Mouse (Mus musculus) cerebellum, postnatal 4 days (tissue): ENCODE results near the gene Nhlh2.
A peak's percentile ranks its signal among the peaks of the same experiment; 100 is the strongest.

Experiments
- DNase-seq, 2 experiments: peaks; one replicate each; pipeline ENCODE4 v3.0.0; 2022; ENCODE audit warnings: low spot score in 2 of 2, mixed read lengths in 1 of 2

Nhlh2 gene

GRCm38 (mm10) chr3:102024981-102025451 is 15.1 kb downstream of the Nhlh2 start:
- no peak for DNase-seq

DNA sequence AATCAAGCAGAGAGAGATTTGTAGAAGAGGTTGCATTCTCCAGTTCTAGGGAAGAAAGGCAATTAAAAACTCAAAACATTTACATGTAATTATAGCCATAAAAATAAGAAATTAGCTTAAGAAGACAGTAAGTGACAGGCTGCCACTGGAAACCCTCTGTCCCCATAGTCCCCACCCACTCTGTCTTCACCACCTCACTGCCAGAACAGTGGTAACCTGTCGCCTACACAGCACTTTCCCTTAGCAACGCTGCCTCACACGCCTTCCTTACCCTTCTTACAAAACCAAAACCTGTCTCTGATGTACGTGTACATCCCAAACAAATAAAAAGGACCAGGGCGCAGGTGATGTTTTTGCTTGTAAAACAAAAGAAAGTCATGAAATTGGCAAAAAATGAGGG is 15.8 kb downstream of the Nhlh2 start:
- no peak for DNase-seq

DNA sequence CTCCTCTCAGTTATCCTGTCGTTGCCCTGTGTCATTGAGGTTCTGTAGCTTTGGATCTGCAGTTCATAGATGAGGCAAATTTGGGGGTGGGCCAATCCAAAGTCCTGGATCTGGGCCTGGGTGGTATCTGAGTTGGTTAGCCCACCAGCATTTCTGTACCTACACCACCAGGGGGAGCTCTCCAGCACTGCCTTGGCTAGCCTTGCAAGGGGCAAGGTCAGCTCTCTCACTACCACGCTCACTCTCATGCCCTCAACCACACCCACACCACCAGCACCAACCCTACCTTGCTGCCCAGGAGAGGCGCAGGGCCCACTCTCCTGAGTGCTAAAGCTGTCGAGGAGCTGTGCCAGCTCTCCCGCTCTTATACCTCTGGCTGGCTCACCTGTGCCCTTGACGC is 18.0 kb downstream of the Nhlh2 start:
- peak in 1 of 2 experiments; percentile 10 for DNase-seq

DNA sequence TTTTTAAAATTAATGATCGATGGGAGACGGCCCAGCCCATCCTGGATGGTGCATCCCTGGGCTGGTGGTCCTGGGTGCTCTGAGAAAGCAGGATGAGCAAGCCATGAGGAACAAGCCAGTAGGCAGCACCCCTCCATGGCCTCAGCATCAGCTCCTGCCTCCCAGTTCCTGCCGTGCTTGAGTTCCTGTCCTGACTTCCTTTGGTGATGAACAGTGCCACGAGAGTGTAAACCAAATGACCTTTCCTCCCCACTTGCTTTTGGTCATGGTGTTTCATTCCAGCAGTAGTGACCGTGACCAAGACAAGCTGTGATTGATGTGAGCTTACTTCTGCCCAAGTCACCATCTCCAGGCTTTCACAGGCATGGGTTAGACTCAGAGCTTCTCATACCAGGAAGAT is 27.9 kb downstream of the Nhlh2 start:
- no peak for DNase-seq

GRCm38 (mm10) chr3:102038608-102039007 is 28.7 kb downstream of the Nhlh2 start:
- no peak for DNase-seq

GRCm38 (mm10) chr3:102041632-102042031 is 31.8 kb downstream of the Nhlh2 start:
- DNase-seq = no peak

DNA sequence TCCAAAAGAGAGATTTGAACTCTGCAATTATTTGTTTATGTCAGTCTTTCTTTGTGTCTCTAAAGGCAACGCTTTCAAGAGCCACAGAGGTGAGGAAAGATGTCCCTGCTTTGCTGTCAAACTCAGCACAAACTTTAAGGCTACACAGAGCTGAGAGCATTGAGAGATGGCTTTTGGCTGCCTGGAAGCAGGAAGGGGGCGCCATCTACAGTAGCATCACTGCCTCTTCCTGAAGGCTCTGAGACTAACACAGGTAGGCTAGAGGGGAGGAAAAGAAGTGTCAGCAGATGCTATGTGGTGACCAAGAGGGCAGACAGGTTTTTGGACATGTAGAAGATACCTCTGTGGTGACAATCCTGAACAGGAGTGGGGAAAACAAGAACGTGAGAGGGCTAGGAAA is 35.2 kb downstream of the Nhlh2 start:
- DNase-seq = no peak

- DNase-seq = no peak
Measured at GRCm38 (mm10) chr3:102047532-102047931, 37.7 kb downstream of the Nhlh2 start.

GRCm38 (mm10) chr3:102049207-102050104 is 39.6 kb downstream of the Nhlh2 start:
- peak in 1 of 2 experiments; percentile 58 for DNase-seq

DNA sequence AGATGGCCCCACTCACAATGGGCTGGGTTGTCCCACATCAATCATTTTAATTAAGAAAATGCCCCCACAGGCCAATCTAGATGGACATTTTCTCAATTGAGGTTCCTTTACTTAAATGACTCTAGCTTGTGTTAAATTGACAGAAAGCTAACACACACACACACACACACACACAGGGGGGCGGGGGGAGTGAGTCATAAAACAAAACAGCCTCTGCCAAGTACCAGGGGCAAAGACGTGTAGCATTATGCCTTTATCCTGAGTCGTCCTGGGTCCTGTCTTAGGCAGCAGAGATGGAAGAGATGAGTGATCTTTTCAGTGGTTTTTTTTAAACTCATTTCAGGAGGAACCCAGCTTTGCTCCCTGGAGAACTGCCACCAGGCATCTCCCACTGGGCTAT is 42.2 kb downstream of the Nhlh2 start:
- DNase-seq = no peak

DNA sequence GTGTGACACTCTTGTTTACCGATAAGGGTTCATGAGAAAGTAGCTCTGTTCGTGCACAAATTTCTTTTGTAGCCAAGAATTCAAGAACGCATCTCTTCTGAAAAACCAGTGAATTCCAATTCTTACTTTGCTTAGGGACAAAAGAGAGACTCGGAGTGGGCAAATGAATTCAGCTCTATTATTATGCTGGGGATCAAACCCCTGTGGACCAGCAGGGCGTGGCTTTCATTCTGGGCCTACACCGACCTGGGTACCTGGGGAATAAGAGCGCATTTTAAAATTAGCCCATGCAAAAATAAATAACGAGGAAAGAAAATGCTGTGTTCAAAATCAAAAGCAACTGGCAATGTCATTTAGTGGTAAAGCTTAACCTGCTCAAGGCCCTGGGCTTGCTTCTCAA is 43.4 kb downstream of the Nhlh2 start:
- DNase-seq = no peak

GRCm38 (mm10) chr3:102055878-102056277 is 46.0 kb downstream of the Nhlh2 start:
- DNase-seq = no peak

DNA sequence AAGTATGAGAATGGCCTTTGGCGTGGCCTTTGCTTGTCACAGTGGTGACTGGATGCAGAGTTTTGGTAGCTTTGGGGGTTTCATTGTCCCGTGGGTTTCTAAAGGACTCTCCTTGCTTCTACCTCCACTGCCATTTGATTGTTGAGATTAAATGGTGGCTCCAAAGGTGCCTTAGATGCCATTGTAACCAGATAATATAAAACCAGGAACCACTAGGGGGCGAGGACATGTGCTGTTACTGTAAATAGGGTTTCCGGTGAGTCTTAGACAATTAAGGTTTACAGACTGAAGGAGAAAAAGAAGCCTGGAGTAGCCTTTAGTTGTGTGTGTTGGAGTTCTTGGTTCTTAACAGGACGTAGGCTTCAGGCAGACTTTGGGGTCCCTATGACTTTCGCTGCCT is 50.2 kb downstream of the Nhlh2 start:
- DNase-seq = no peak

DNA sequence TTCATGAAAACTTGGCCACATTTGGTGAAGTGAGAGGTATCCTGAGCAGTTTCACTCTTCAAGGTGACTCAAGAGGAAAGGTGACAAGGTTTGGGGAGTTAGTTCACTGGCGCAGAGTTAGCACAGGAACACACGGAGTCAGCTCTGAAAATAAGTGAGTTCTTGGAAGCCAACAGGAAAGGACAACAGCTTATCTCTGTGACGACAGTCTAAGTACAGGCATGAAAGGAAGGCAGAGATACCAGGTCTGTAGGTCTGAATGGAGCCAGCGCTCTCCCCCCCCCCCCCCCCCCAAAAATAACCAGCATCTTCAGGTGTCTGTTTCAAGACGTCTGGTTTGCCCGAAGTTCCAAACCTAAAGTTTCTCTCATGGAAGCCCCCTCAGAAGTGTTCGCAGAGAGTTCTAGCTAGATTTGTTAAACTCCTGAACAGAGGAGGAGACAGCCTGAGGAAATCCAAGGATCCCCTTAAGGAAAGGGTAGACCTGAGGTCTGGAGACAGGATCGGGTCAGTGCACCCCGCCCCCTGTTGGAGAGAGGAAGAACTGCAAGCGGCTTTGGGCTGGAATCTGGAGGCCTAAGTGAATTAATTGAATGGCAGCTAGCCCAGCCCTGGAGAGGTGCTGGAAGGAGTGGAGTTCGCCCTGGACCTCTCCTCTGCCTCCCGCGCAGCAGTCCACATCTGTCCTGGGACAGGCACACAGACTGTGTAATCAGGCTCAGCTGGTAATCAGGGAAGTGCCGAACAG is 52.2 kb downstream of the Nhlh2 start:
- peak; percentile 54 to 86 for DNase-seq

DNA sequence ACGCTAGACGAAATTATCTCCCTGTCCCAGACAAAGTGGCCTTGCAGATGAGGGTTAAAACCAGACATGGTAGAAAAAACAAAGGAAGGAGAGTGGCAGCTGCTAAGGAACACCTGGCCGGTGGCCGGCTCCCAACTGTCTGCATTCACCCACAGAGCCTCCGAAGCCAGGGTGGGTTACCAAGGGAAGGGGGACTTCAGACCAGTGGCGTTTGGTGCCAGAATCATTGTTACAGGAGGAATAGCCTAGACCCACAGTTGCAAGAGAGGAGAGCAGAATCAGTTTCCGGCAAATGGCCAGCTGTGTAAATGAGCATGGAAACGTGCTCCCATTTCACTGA is 52.8 kb downstream of the Nhlh2 start:
- DNase-seq = peak in 1 of 2 experiments; percentile 34

- no peak for DNase-seq
Measured at GRCm38 (mm10) chr3:102063273-102064120, 53.6 kb downstream of the Nhlh2 start.

GRCm38 (mm10) chr3:102064566-102064965 is 54.7 kb downstream of the Nhlh2 start:
- no peak for DNase-seq
